Mouse (Mus musculus) heart, postnatal 0 days (tissue): ENCODE measurements at regions not wholly inside any gene's neighbourhood (a gene's known extent, or its start where the extent isn't known, plus 50 kb on each side); places are given as distances from the start of the nearest gene placed in this dataset.
A peak's percentile ranks its signal among the peaks of the same experiment; 100 is the strongest.

ENCODE experiments used
- ATAC-seq: fragments of 200-750 bp; cut with Nextera tagmentation; 2 replicates; pipeline ENCODE4 v1.8.0; 2017; ENCODE audit warnings: low read depth, moderate number of reproducible peaks, moderate library complexity; ENCODE audit not compliant: insufficient read depth
- DNase-seq: peaks from one replicate; pipeline ENCODE4 v3.0.0-alpha.2; 2016; ENCODE audit warnings: low spot score
- H3K27ac ChIP-seq: fragments of 300-500 bp; sonication (generic); 2 replicates; pipeline ENCODE4 v1.5.1; 2014; ENCODE audit warnings: low read depth, mild to moderate bottlenecking
- H3K27me3 ChIP-seq: fragments of 300-500 bp; sonication (generic); 2 replicates; pipeline ENCODE4 v1.6.1; 2014; ENCODE audit warnings: low read length, mixed read lengths; ENCODE audit not compliant: control insufficient read depth, insufficient read depth
- H3K36me3 ChIP-seq: fragments of 300-500 bp; sonication (generic); replicated peaks from 2 replicates; pipeline ENCODE4 v1.6.1; 2014; ENCODE audit warnings: low read length, mixed read lengths; ENCODE audit not compliant: control insufficient read depth, insufficient read depth
- H3K4me1 ChIP-seq: fragments of 300-500 bp; sonication (generic); 2 replicates; pipeline ENCODE4 v1.6.1; 2014; ENCODE audit warnings: antibody characterized with exemption; ENCODE audit not compliant: control insufficient read depth, insufficient read depth
- H3K4me2 ChIP-seq: fragments of 300-500 bp; sonication (generic); 2 replicates; pipeline ENCODE4 v1.6.1; 2014; ENCODE audit warnings: low read depth, mild to moderate bottlenecking, low read length, moderate library complexity
- H3K4me3 ChIP-seq: fragments of 300-500 bp; sonication (generic); 2 replicates; pipeline ENCODE4 v1.5.1; 2014; ENCODE audit warnings: low read depth, low read length
- H3K9ac ChIP-seq: fragments of 300-500 bp; sonication (generic); replicated peaks from 2 replicates; pipeline ENCODE4 v1.6.1; 2014; ENCODE audit warnings: low read depth, low read length, mixed read lengths
- H3K9me3 ChIP-seq: fragments of 300-500 bp; sonication (generic); replicated peaks from 2 replicates; pipeline ENCODE4 v1.6.1; 2016; ENCODE audit warnings: low read length; ENCODE audit not compliant: control insufficient read depth
- CTCF ChIP-seq: IDR thresholded peaks from 2 replicates; pipeline ENCODE4 v1.5.1; 2016; ENCODE audit warnings: antibody characterized with exemption, control low read depth, low read depth
- EP300 ChIP-seq: IDR thresholded peaks from 2 replicates; pipeline ENCODE4 v1.6.1; 2016; ENCODE audit warnings: antibody characterized with exemption, low read depth
- WGBS: fragments of 180-500 bp; shearing (Covaris S2); extraction: QIAGEN DNeasy Blood & Tissue Kit; methylation state at CpG from one replicate; pipeline ENCODE4 v1.1.7; 2014; 5-methylcytosine and 5-hydroxymethylcytosine counted together

DNA sequence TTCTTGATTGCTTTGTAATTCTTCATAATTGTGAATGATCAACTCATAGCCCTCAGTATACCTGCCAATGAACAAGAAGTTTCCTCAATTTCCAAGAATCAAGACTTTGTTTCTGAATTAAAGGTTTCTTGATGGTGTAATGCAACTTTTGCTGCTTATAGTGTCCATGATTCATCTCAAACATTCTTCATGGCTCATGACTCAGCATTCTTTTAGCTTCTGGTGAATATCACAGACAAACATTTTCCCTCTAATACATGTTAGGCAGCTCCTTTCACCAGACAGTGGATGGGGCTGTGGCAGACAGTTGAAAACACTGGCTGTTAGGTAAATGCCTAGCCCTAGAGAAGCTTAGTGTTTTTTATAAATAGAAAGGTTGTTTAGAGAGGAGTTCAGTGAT, 686.5 kb upstream of the Igfbp3 start:
- no peak overlapping the region for H3K4me2 ChIP-seq
- no peaks in the 10 kb centered on the region for H3K27me3 ChIP-seq
- no peak for DNase-seq
- no peaks in the 10 kb centered on the region for H3K9me3 ChIP-seq
- no peak overlapping the region for H3K4me3 ChIP-seq
- H3K9ac ChIP-seq: no peak overlapping the region
- H3K27ac ChIP-seq: no peak overlapping the region
- H3K4me1 ChIP-seq: no peaks in the 10 kb centered on the region
- no peak for ATAC-seq
- TF ChIP-seq EP300: no peak
- TF ChIP-seq CTCF: no peak
- no peaks in the 10 kb centered on the region for H3K36me3 ChIP-seq

DNA sequence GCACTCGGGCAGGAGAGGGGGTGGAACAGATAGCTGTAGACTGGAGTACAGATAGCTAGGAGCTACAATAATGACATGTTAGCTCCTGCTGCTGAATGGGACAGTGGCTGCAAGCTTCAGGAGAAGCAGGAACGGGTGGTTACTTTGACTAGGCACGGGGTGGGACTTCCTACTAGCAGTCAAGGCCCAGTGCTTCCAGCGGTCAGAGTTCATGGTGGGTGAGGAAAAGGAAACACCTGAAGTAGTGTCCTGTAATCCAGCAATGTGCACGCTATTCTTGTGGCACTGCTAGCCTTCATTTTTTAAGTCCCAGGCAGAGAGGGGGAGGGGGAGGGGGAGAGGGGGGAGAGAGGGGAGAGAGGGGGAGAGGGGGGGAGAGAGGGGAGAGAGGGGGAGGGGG, 684.5 kb upstream of the Igfbp3 start:
- Histone ChIP-seq H3K9ac (no peak overlapping the region), H3K27ac (no peak overlapping the region), H3K4me3 (no peak overlapping the region), H3K36me3 (no peaks in the 10 kb centered on the region), H3K4me2 (no peak overlapping the region), H3K27me3 (no peaks in the 10 kb centered on the region), H3K9me3 (no peaks in the 10 kb centered on the region), H3K4me1 (no peaks in the 10 kb centered on the region)
- TF ChIP-seq CTCF (no peak), EP300 (no peak)
- ATAC-seq: no peak
- DNase-seq: no peak
- WGBS: 53% methylated on average over 5 of the region's 5 CpGs

DNA sequence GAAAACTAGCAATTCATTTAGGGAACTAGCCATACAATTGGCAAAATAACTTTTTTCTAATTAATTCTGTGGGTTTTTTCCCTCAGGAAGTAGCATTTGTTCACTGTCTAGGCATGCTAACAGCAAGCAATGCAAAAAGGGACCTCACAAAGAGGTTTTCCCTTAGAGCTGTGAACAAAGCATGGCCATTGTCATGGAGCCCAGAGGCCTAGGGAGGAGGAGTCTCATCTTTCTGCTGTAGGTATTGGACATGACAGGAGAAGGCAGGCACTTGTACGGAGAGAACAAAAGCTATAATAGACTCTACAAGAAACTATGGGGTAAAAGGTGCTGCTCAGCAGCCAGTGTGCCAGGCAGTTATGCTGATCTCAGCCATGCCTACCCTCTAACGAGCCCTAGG, 666.8 kb upstream of the Igfbp3 start:
- no peak for DNase-seq
- H3K27me3 ChIP-seq: no peaks in the 10 kb centered on the region
- H3K4me1 ChIP-seq: no peaks in the 10 kb centered on the region
- 0 out of 2 replicates have a peak, but pooled peaks cover 7% of the 10 kb centered on the region for H3K9me3 ChIP-seq
- no peak overlapping the region for H3K4me2 ChIP-seq
- no peak for ATAC-seq
- no peaks in the 10 kb centered on the region for H3K36me3 ChIP-seq
- WGBS: 49% methylated on average over 2 of the region's 2 CpGs
- no peak overlapping the region for H3K27ac ChIP-seq
- no peak for TF ChIP-seq EP300
- no peak for TF ChIP-seq CTCF
- H3K4me3 ChIP-seq: no peak overlapping the region
- no peak overlapping the region for H3K9ac ChIP-seq

DNA sequence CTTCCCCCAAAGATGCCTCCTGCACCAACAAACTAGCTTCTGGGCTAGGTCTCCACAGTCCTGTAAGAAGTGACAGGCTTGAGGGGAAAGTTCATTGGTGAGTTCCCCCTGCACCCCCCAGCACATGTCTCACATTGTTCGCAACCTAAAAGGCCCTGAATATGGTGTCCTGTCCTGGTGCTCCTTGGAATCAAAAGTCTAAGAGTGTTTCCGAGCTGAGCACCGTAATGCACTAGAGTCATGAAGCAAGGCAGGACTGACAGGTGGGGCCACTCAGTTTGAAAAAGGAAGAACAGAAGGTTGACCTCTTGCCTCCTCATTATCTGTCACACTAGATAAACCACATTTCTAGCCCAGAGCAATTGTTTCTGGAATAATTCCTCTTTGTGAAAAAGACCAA, 650.4 kb upstream of the Igfbp3 start:
- Histone ChIP-seq H3K27me3 (no peaks in the 10 kb centered on the region), H3K36me3 (no peaks in the 10 kb centered on the region), H3K27ac (no peak overlapping the region), H3K4me1 (no peaks in the 10 kb centered on the region), H3K4me2 (no peak overlapping the region), H3K9ac (no peak overlapping the region), H3K4me3 (no peak overlapping the region), H3K9me3 (no peaks in the 10 kb centered on the region)
- WGBS: 57% methylated on average over 3 of the region's 3 CpGs
- TF ChIP-seq EP300 (no peak), CTCF (no peak)
- ATAC-seq: no peak
- DNase-seq: no peak

DNA sequence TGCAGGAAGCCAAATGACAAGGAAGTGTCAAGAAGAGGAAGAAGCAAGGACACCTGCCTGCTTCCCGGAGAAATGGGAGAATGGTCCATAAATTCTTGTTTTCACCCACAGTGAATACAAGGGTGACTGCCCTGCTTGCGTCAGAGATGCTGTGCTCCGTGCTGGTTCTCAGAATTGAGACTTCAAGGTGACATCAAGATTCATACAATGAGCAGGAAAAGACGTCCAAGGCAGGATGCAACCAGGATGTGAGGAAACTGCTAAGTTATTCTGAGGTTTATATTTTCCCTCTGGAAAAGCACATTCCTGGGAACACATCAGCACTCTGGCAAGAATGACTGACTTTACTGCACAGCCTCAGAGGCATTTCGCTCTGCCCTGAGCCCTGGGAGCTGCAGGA, 650.0 kb upstream of the Igfbp3 start:
- no peaks in the 10 kb centered on the region for H3K27me3 ChIP-seq
- WGBS: 52% methylated on average over 5 of the region's 5 CpGs
- no peak overlapping the region for H3K27ac ChIP-seq

DNA sequence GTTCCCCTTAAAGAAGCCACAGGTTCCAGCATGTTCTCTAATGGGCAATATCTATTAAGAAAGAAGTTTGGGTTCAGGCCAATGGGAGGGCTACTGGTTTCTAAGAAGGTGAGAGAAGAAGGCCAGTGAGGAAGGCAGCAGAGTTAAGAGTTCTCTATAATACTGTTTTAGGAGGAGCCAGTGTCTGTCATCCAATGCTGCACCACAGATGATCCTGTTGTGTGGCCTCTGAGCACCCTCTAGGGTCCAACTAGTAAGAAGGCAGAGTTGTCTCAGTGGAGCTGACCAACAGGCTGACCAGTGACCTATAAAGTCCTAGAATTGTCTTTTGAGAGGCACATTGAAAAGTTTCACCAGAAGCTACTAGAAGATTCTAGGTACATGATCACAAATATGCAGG, 648.8 kb upstream of the Igfbp3 start:
- ATAC-seq: no peak
- no peak overlapping the region for H3K9ac ChIP-seq
- no peaks in the 10 kb centered on the region for H3K9me3 ChIP-seq
- H3K27me3 ChIP-seq: no peaks in the 10 kb centered on the region
- H3K27ac ChIP-seq: no peak overlapping the region
- no peaks in the 10 kb centered on the region for H3K4me1 ChIP-seq
- no peak for DNase-seq
- H3K4me2 ChIP-seq: no peak overlapping the region
- TF ChIP-seq EP300 (no peak), CTCF (peak; percentile 36)
- no peak overlapping the region for H3K4me3 ChIP-seq
- H3K36me3 ChIP-seq: no peaks in the 10 kb centered on the region

More for the DNA sequence above, 650.0 kb upstream of the Igfbp3 start:
- no peaks in the 10 kb centered on the region for H3K36me3 ChIP-seq
- ATAC-seq (no peak), DNase-seq (no peak)
- no peaks in the 10 kb centered on the region for H3K4me1 ChIP-seq
- TF ChIP-seq CTCF: no peak
- no peak for TF ChIP-seq EP300
- H3K4me3 ChIP-seq: no peak overlapping the region
- H3K9me3 ChIP-seq: no peaks in the 10 kb centered on the region
- no peak overlapping the region for H3K4me2 ChIP-seq
- no peak overlapping the region for H3K9ac ChIP-seq
